Mouse (Mus musculus) cerebellum, adult 9-10 months (tissue): ENCODE data around the gene Gm48552.

Experiments
- DNase-seq: peaks from one replicate; pipeline ENCODE4 v3.0.0; 2022

Gm48552 gene

GRCm38 (mm10) chr10:81433541-81434289, 44.9 kb downstream of the Gm48552 start:
- peak; percentile 74 for DNase-seq

- DNase-seq = peak; percentile 62
Observed at GRCm38 (mm10) chr10:81434361-81435263, 45.8 kb downstream of the Gm48552 start.

GRCm38 (mm10) chr10:81435436-81435835, 46.6 kb downstream of the Gm48552 start:
- peak; percentile 90 for DNase-seq
